Mouse (Mus musculus) C2C12 (cell line): ENCODE measurements at regions not wholly inside any gene's neighbourhood (a gene's known extent, or its start where the extent isn't known, plus 50 kb on each side); places are given as distances from the start of the nearest gene placed in this dataset.

ENCODE experiments used
- H3K27me3 ChIP-seq: one replicate; pipeline ENCODE4 v1.6.1; 2011; ENCODE audit not compliant: control insufficient read depth, insufficient read depth, insufficient read length
- H3K36me3 ChIP-seq: one replicate; pipeline ENCODE4 v1.6.1; 2011; ENCODE audit not compliant: control insufficient read depth, insufficient read depth
- H3K4me3 ChIP-seq: one replicate; pipeline ENCODE4 v1.5.1; 2011; ENCODE audit warnings: mild to moderate bottlenecking, control low read depth; ENCODE audit not compliant: poor library complexity, insufficient read depth, severe bottlenecking
- H3K79me2 ChIP-seq: one replicate; pipeline ENCODE4 v1.6.1; 2011; ENCODE audit not compliant: control insufficient read depth, insufficient read depth
- H3K79me3 ChIP-seq: one replicate; pipeline ENCODE4 v1.6.1; 2011; ENCODE audit warnings: low read depth, control low read depth
- H3ac ChIP-seq: one replicate; pipeline ENCODE3; 2011; ENCODE audit warnings: low read depth; ENCODE audit not compliant: control insufficient read depth, insufficient read length
- CEBPB ChIP-seq: IDR thresholded peaks from one replicate; pipeline ENCODE4 v1.6.1; 2011; ENCODE audit warnings: low read depth, mild to moderate bottlenecking, control low read depth, moderate library complexity
- CTCF ChIP-seq: IDR thresholded peaks from one replicate; pipeline ENCODE4 v1.5.1; 2011; ENCODE audit not compliant: control insufficient read depth, insufficient read depth, insufficient read length
- FOSL1 ChIP-seq: IDR thresholded peaks from one replicate; pipeline ENCODE4 v1.8.0; 2011; ENCODE audit warnings: mild to moderate bottlenecking, low read length; ENCODE audit not compliant: poor library complexity, insufficient read depth, severe bottlenecking
- MAX ChIP-seq: IDR thresholded peaks from one replicate; pipeline ENCODE4 v1.6.1; 2011; ENCODE audit warnings: mild to moderate bottlenecking, control low read depth
- MYOD1 ChIP-seq: IDR thresholded peaks from one replicate; pipeline ENCODE4 v1.6.1; 2011; ENCODE audit warnings: low read depth; ENCODE audit not compliant: control insufficient read depth, insufficient read length
- MYOG ChIP-seq: IDR thresholded peaks from one replicate; pipeline ENCODE4 v1.6.1; 2011; ENCODE audit not compliant: control insufficient read depth, insufficient read length; ENCODE audit errors: extremely low read depth
- USF1 ChIP-seq: IDR thresholded peaks from one replicate; pipeline ENCODE4 v1.6.1; 2011; ENCODE audit warnings: low read depth, mild to moderate bottlenecking, control low read depth, moderate library complexity

DNA sequence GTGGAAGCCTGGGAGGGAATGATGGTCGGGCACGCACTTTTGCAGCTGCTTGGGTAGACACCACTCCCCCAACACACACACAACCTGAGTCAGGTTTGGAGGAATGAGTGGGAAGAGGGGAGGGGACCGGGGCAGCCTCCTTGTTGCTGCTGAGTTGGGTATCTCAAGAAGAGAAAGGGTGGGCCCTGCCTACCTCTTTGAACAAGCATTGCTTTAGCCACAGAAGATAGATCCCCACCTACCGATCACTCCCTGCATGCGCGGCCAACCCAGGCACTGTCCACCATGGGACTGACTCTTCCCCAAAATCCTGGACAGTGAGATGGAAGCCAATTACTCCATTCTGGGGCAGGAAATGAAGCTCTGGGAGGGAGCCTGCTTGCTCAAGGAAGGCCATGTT is 243.2 kb downstream of the Cbln1 start:
- Histone ChIP-seq H3K79me2 (no peaks in the 10 kb centered on the region), H3K4me3 (no peak overlapping the region), H3K27me3 (peaks cover 17% of the 10 kb centered on the region), H3ac (no peak overlapping the region), H3K36me3 (no peaks in the 10 kb centered on the region), H3K79me3 (no peaks in the 10 kb centered on the region)
- TF ChIP-seq USF1: no peak
- no peak for TF ChIP-seq MYOD1
- TF ChIP-seq CEBPB: no peak
- TF ChIP-seq MAX: no peak
- no peak for TF ChIP-seq CTCF
- TF ChIP-seq FOSL1: no peak
- TF ChIP-seq MYOG: no peak

- TF ChIP-seq CTCF: no peak
- TF ChIP-seq MAX: no peak
- TF ChIP-seq FOSL1: no peak
- TF ChIP-seq USF1: no peak
- TF ChIP-seq CEBPB: no peak
- no peak for TF ChIP-seq MYOG
- TF ChIP-seq MYOD1: no peak
- H3K36me3 ChIP-seq: no peaks in the 10 kb centered on the region
Measured at GRCm38 (mm10) chr8:87228777-87229176, 243.6 kb downstream of the Cbln1 start.

DNA sequence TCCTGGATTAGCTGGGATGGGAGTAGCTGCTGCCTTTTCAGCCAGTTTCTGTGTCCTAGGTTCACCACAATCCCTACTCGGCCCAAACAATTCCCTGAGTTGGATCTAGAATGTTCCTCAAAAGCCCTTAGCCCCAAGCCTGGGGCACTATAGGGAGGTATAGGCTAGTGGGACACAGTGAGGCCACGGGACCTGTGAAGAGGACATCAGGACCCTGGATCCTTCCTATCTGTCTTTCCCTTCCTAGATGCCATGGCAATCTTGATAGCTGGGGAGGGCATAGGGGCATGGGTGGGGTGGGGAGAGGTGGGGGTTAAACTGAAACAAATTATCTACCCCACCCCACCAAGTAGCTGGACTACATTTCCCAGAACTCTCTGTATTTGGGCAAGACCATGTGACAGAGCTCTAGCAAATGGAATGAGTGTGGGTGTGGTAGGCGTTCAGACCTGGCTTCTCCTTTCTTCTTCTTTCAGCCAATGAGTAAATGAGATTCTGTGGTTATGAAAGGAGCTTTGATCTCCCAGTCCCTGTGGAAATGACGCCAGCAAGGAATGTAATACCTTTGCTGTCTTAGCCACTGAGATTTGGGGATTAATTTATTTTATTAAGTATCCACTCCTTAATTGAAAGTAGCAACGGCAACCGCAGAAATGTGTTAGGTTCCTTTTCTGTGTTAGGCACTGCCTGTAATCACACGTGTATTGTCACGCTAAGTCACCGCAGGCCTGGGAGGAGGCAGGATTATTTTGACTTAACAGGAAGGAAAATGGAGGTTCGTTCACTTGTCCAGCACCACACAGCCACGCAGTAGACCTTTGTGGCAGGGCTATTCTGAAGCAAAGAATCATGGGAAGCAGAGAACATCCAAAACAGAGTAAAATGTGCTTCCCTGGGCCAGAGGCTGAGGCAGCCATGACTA is 246.6 kb downstream of the Cbln1 start:
- Histone ChIP-seq H3K79me3 (no peaks in the 10 kb centered on the region), H3K79me2 (no peaks in the 10 kb centered on the region), H3K36me3 (no peaks in the 10 kb centered on the region), H3K27me3 (peaks cover 7% of the 10 kb centered on the region), H3ac (no peak overlapping the region), H3K4me3 (no peak overlapping the region)
- TF ChIP-seq CTCF (no peak), FOSL1 (no peak), CEBPB (no peak), MAX (no peak), MYOD1 (no peak), MYOG (no peak), USF1 (no peak)

More at GRCm38 (mm10) chr8:87228777-87229176, 243.6 kb downstream of the Cbln1 start:
- Histone ChIP-seq H3ac (no peak overlapping the region), H3K79me3 (no peaks in the 10 kb centered on the region), H3K79me2 (no peaks in the 10 kb centered on the region), H3K27me3 (peaks cover 13% of the 10 kb centered on the region), H3K4me3 (no peak overlapping the region)

DNA sequence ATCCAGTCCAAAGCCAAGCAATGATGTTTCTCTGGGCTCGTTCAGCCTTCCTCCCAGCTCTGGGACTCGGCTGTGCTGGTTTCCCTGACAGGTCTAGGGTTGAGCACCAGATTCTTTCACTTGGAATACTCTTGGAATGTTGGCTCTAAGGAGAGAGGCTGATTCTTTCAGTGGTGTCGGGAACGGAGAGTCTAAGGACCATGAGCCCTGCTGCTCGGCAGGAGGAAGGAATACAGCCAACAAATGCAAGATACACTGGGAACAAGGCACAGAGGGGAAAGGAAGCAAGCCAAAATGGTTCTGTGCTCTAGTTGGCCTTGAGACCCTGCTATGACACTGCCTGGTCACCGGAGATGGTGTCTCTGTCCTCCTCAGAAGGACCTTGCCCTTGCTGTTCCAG is 251.8 kb downstream of the Cbln1 start:
- no peak overlapping the region for H3ac ChIP-seq
- peaks cover 14% of the 10 kb centered on the region for H3K27me3 ChIP-seq
- no peak overlapping the region for H3K4me3 ChIP-seq
- H3K36me3 ChIP-seq: no peaks in the 10 kb centered on the region
- H3K79me2 ChIP-seq: no peaks in the 10 kb centered on the region
- no peak for TF ChIP-seq MYOG
- TF ChIP-seq CEBPB: no peak
- no peak for TF ChIP-seq FOSL1
- TF ChIP-seq MAX: no peak
- no peaks in the 10 kb centered on the region for H3K79me3 ChIP-seq

GRCm38 (mm10) chr8:87218956-87219482 is 253.4 kb downstream of the Cbln1 start:
- Histone ChIP-seq H3ac (no peak overlapping the region), H3K79me3 (no peaks in the 10 kb centered on the region), H3K27me3 (peaks cover 14% of the 10 kb centered on the region), H3K36me3 (no peaks in the 10 kb centered on the region), H3K79me2 (no peaks in the 10 kb centered on the region), H3K4me3 (no peak overlapping the region)
- TF ChIP-seq MYOG: no peak
- no peak for TF ChIP-seq MYOD1
- no peak for TF ChIP-seq CTCF
- no peak for TF ChIP-seq CEBPB
- TF ChIP-seq FOSL1: no peak
- TF ChIP-seq MAX: no peak
- TF ChIP-seq USF1: no peak

DNA sequence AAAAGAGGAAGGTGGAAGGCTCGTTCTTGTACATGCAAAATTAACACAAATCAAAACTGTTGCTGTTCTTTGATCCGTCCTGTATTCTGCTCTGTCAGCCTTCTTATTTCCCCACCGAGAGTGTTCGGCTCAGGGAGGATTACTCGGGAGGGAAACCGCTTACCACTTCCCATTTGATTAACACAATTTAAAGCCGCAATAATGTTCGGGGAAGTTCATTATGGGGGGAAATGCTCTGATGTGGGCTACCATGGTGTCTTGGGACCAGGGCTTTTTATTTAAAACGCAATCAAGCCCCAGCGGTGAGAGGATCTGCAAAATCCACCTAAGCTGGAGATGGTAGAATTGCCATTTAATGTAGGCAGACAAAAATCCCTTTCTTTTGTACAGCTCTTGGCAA is 257.4 kb downstream of the Cbln1 start:
- H3ac ChIP-seq: no peak overlapping the region
- no peak overlapping the region for H3K4me3 ChIP-seq
- TF ChIP-seq CEBPB (no peak), USF1 (no peak), MAX (no peak), FOSL1 (no peak), MYOG (no peak), MYOD1 (no peak), CTCF (no peak)
- no peaks in the 10 kb centered on the region for H3K79me3 ChIP-seq
- peaks cover 7% of the 10 kb centered on the region for H3K27me3 ChIP-seq
- H3K79me2 ChIP-seq: no peaks in the 10 kb centered on the region
- no peaks in the 10 kb centered on the region for H3K36me3 ChIP-seq
